Mouse (Mus musculus): ENCODE measurements around the gene Ankrd12.
A peak's percentile ranks its signal among the peaks of the same experiment; 100 is the strongest.

DNA sequence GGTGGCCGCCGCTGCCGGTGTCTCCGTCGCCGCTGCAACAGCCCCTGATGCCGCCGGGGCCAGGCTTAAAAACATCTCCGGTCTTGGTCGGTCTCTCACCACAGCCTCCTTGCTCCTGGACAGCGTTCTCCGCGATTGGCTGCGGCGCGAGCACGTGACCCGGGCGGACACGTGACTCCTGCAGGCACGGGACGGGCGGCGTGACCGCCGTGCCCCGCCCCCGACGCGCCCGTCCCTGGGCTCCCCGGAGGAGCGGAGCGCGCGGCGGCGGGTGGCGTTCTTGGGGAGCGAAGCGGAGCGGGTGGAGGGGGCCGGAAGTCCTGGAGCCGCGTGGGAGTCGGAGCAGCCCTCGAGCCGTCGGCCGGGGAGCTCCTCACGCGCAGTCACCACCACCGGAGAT, at the start of gene Ankrd12:
- TF ChIP-seq POLR2A (IDR thresholded peaks at IDR 0.05; ENCODE audit: extremely low read depth, insufficient read depth, low read length) (peak; percentile 65; the same call in 1 of the 2 replicates), CTCF (IDR thresholded peaks at IDR 0.05; ENCODE audit: extremely low read depth, insufficient read depth, low read length) (no peak)

Data from cortical plate, adult 2 months (tissue).